Mouse (Mus musculus) stomach, embryonic 14.5 days (tissue): ENCODE results near the gene Prdx6b. TPM values are rescaled to one million over a fixed set of nuclear protein-coding genes. Genes with fewer than 3 reads are reported as not detected.

Source experiments
- ATAC-seq: fragments of 200-750 bp; cut with Nextera tagmentation; 2 replicates; pipeline ENCODE4 v1.8.0; 2017; ENCODE audit warnings: low read depth, moderate TSS enrichment; ENCODE audit not compliant: insufficient number of reproducible peaks, insufficient read depth, low FRiP score
- H3K27ac ChIP-seq: fragments of 300-500 bp; sonication (generic); 2 replicates; pipeline ENCODE4 v1.5.1; 2014; ENCODE audit warnings: mild to moderate bottlenecking, low read length, moderate library complexity, mixed read lengths
- H3K27me3 ChIP-seq: fragments of 300-500 bp; sonication (generic); 2 replicates; pipeline ENCODE4 v1.6.1; 2014; ENCODE audit warnings: low read length, control low read depth, mixed read lengths; ENCODE audit not compliant: control insufficient read depth, insufficient read depth
- H3K36me3 ChIP-seq: fragments of 300-500 bp; sonication (generic); 2 replicates; pipeline ENCODE4 v1.6.1; 2014; ENCODE audit warnings: mild to moderate bottlenecking, control low read depth, low read length, moderate library complexity, mixed read lengths; ENCODE audit not compliant: control insufficient read depth, insufficient read depth
- H3K4me1 ChIP-seq: fragments of 300-500 bp; sonication (generic); 2 replicates; pipeline ENCODE4 v1.6.1; 2014; ENCODE audit warnings: low read length, control low read depth, mixed read lengths; ENCODE audit not compliant: control insufficient read depth, insufficient read depth
- H3K4me2 ChIP-seq: fragments of 300-500 bp; sonication (generic); replicated peaks from 2 replicates; pipeline ENCODE4 v1.6.1; 2014; ENCODE audit warnings: low read depth, low read length, control low read depth
- H3K4me3 ChIP-seq: fragments of 300-500 bp; sonication (generic); 2 replicates; pipeline ENCODE4 v1.5.1; 2014; ENCODE audit warnings: low read depth, low read length, control low read depth
- H3K9ac ChIP-seq: fragments of 300-500 bp; sonication (generic); replicated peaks from 2 replicates; pipeline ENCODE4 v1.6.1; 2014; ENCODE audit warnings: low read depth, mild to moderate bottlenecking, control low read depth, low read length, moderate library complexity, mixed read lengths
- H3K9me3 ChIP-seq: fragments of 300-500 bp; sonication (generic); 2 replicates; pipeline ENCODE4 v1.6.1; 2016; ENCODE audit warnings: low read depth, low read length, control low read depth; ENCODE audit not compliant: control insufficient read depth
- WGBS: fragments of 180-500 bp; shearing (Covaris S2); extraction: QIAGEN DNeasy Blood & Tissue Kit; methylation state at CpG from one replicate; pipeline ENCODE4 v1.1.7; 2014; 5-methylcytosine and 5-hydroxymethylcytosine counted together
- polyA plus RNA-seq: library from polyadenylated mRNA; unstranded; fragments of >200 nt; fragmentation: Nextera tagmentation; extraction: Ambion mirVana; gene quantifications from 2 replicates; pipeline ENCODE4 v1.2.1, GENCODE M21; 2014

Gene Prdx6b
- polyA plus RNA-seq, 1 experiment from 2014 or later = not detected

GRCm38 (mm10) chr2:80311350-80311749 lies 19.1 kb downstream of the Prdx6b start:
- H3K27ac ChIP-seq = no peak overlapping the region
- no peak overlapping the region for H3K4me3 ChIP-seq
- 67% methylated on average over 4 of the region's 4 CpGs for WGBS
- no peak overlapping the region for H3K9ac ChIP-seq
- no peak overlapping the region for H3K4me2 ChIP-seq
- H3K9me3 ChIP-seq = no peaks in the 10 kb centered on the region
- H3K27me3 ChIP-seq = no peaks in the 10 kb centered on the region
- H3K36me3 ChIP-seq = no peaks in the 10 kb centered on the region
- ATAC-seq = no peak
- H3K4me1 ChIP-seq = no peaks in the 10 kb centered on the region

GRCm38 (mm10) chr2:80314201-80314600 lies 21.9 kb downstream of the Prdx6b start:
- Histone ChIP-seq H3K27ac (no peak overlapping the region), H3K9ac (no peak overlapping the region), H3K27me3 (no peaks in the 10 kb centered on the region), H3K4me1 (no peaks in the 10 kb centered on the region), H3K36me3 (no peaks in the 10 kb centered on the region; the same call in 1 of the 2 replicates), H3K9me3 (no peaks in the 10 kb centered on the region), H3K4me3 (no peak overlapping the region), H3K4me2 (no peak overlapping the region)
- no peak for ATAC-seq
- WGBS = 59% methylated on average over 1 of the region's 1 CpGs

GRCm38 (mm10) chr2:80314854-80315241 lies 22.6 kb downstream of the Prdx6b start:
- H3K9ac ChIP-seq = peak overlapping the region; percentile 84; the same call in 1 of the 2 replicates
- H3K27me3 ChIP-seq = no peaks in the 10 kb centered on the region
- no peaks in the 10 kb centered on the region for H3K9me3 ChIP-seq
- H3K36me3 ChIP-seq = no peaks in the 10 kb centered on the region; the same call in 1 of the 2 replicates
- peak overlapping the region; percentile 60 for H3K4me2 ChIP-seq
- 28% methylated on average over 7 of the region's 7 CpGs for WGBS
- H3K4me3 ChIP-seq = peak overlapping the region; percentile 84
- H3K4me1 ChIP-seq = no peaks in the 10 kb centered on the region
- peak; percentile 42; the same call in 1 of the 2 replicates for ATAC-seq
- peak overlapping the region; percentile 96 for H3K27ac ChIP-seq

- Histone ChIP-seq H3K9ac (peak within 1 kb of the TSS; percentile 84), H3K27me3 (no peaks in the 10 kb centered on the region), H3K4me1 (no peaks in the 10 kb centered on the region), H3K36me3 (peaks cover under 1% of the 10 kb centered on the region; the same call in 1 of the 2 replicates), H3K4me2 (peak within 1 kb of the TSS; percentile 60), H3K27ac (peak within 1 kb of the TSS; percentile 96), H3K9me3 (no peaks in the 10 kb centered on the region), H3K4me3 (peak within 1 kb of the TSS; percentile 84)
- under 1% methylated on average over 71 of the region's 72 CpGs for WGBS
- ATAC-seq = peak; percentile 92
These were observed 23.2 kb downstream of the Prdx6b start, which contains the start of gene Dnajc10 for GRCm38 (mm10) chr2:80315242-80316161. Gene Dnajc10, plus strand, starts transcription at chr2:80315466.

- 94% methylated on average over 4 of the region's 4 CpGs for WGBS
These were observed 30.6 kb downstream of the Prdx6b start for GRCm38 (mm10) chr2:80322878-80323277.

GRCm38 (mm10) chr2:80325779-80326178 lies 33.5 kb downstream of the Prdx6b start:
- 90% methylated on average over 2 of the region's 2 CpGs for WGBS
- Histone ChIP-seq H3K9ac (no peak overlapping the region), H3K36me3 (peaks cover 51% of the 10 kb centered on the region), H3K4me1 (no peaks in the 10 kb centered on the region), H3K4me2 (no peak overlapping the region), H3K27ac (no peak overlapping the region), H3K9me3 (no peaks in the 10 kb centered on the region), H3K27me3 (no peaks in the 10 kb centered on the region), H3K4me3 (no peak overlapping the region)
- no peak for ATAC-seq

More at GRCm38 (mm10) chr2:80322878-80323277, 30.6 kb downstream of the Prdx6b start:
- no peaks in the 10 kb centered on the region for H3K4me1 ChIP-seq
- no peaks in the 10 kb centered on the region for H3K9me3 ChIP-seq
- H3K27me3 ChIP-seq = no peaks in the 10 kb centered on the region
- no peak overlapping the region for H3K9ac ChIP-seq
- H3K4me2 ChIP-seq = no peak overlapping the region
- no peak for ATAC-seq
- H3K27ac ChIP-seq = no peak overlapping the region
- peaks cover 42% of the 10 kb centered on the region for H3K36me3 ChIP-seq
- H3K4me3 ChIP-seq = no peak overlapping the region

GRCm38 (mm10) chr2:80327272-80327671 lies 35.0 kb downstream of the Prdx6b start:
- Histone ChIP-seq H3K9ac (no peak overlapping the region), H3K4me2 (no peak overlapping the region), H3K36me3 (peaks cover 46% of the 10 kb centered on the region), H3K9me3 (no peaks in the 10 kb centered on the region), H3K4me1 (no peaks in the 10 kb centered on the region), H3K27ac (no peak overlapping the region), H3K27me3 (no peaks in the 10 kb centered on the region), H3K4me3 (no peak overlapping the region)
- WGBS = 91% methylated on average over 6 of the region's 6 CpGs
- no peak for ATAC-seq

GRCm38 (mm10) chr2:80328961-80329653 lies 36.8 kb downstream of the Prdx6b start:
- Histone ChIP-seq H3K9ac (no peak overlapping the region), H3K9me3 (no peaks in the 10 kb centered on the region), H3K27ac (no peak overlapping the region), H3K4me3 (no peak overlapping the region), H3K36me3 (peaks cover 41% of the 10 kb centered on the region), H3K27me3 (no peaks in the 10 kb centered on the region), H3K4me1 (no peaks in the 10 kb centered on the region), H3K4me2 (no peak overlapping the region)
- no peak for ATAC-seq
- WGBS = 94% methylated on average over 7 of the region's 7 CpGs
